Mouse (Mus musculus) neural tube, embryonic 14.5 days (tissue): Measurements from ENCODE around the gene Olfr187. TPM values are rescaled to one million over a fixed set of nuclear protein-coding genes. Genes with fewer than 3 reads are reported as not detected.
"Not testable (repeated sequence)": the region's sequence is repeated elsewhere in the genome, so short reads cannot be mapped to it uniquely, and the experiment has no call there.

Source experiments
- ATAC-seq: fragments of 200-750 bp; cut with Nextera tagmentation; 2 replicates; pipeline ENCODE4 v1.8.0; 2017; ENCODE audit warnings: low read depth, mild to moderate bottlenecking, moderate TSS enrichment, moderate library complexity
- H3K27ac ChIP-seq: fragments of 300-500 bp; sonication (generic); 2 replicates; pipeline ENCODE4 v1.5.1; 2014; ENCODE audit warnings: low read depth, mild to moderate bottlenecking, control low read depth, low read length, moderate library complexity, mixed read lengths
- H3K27me3 ChIP-seq: fragments of 300-500 bp; sonication (generic); 2 replicates; pipeline ENCODE4 v1.6.1; 2014; ENCODE audit warnings: low read length; ENCODE audit not compliant: control insufficient read depth, insufficient read depth
- H3K36me3 ChIP-seq: fragments of 300-500 bp; sonication (generic); 2 replicates; pipeline ENCODE4 v1.6.1; 2014; ENCODE audit warnings: low read length, mixed read lengths; ENCODE audit not compliant: control insufficient read depth, insufficient read depth
- H3K4me1 ChIP-seq: fragments of 300-500 bp; sonication (generic); 2 replicates; pipeline ENCODE4 v1.6.1; 2014; ENCODE audit warnings: low read length; ENCODE audit not compliant: control insufficient read depth, insufficient read depth
- H3K4me2 ChIP-seq: fragments of 300-500 bp; sonication (generic); 2 replicates; pipeline ENCODE4 v1.6.1; 2014; ENCODE audit warnings: mild to moderate bottlenecking, low read depth, low read length, control low read depth
- H3K4me3 ChIP-seq: fragments of 300-500 bp; sonication (generic); 2 replicates; pipeline ENCODE4 v1.5.1; 2014; ENCODE audit warnings: low read depth, low read length, control low read depth, mixed read lengths
- H3K9ac ChIP-seq: fragments of 300-500 bp; sonication (generic); replicated peaks from 2 replicates; pipeline ENCODE4 v1.6.1; 2014; ENCODE audit warnings: low read depth, mild to moderate bottlenecking, control low read depth, low read length, mixed read lengths
- H3K9me3 ChIP-seq: fragments of 300-500 bp; sonication (generic); 2 replicates; pipeline ENCODE4 v1.6.1; 2016; ENCODE audit warnings: low read length; ENCODE audit not compliant: control insufficient read depth
- WGBS: fragments of 180-500 bp; shearing (Covaris S2); extraction: QIAGEN DNeasy Blood & Tissue Kit; methylation state at CpG from one replicate; pipeline ENCODE4 v1.1.7; 2014; 5-methylcytosine and 5-hydroxymethylcytosine counted together
- polyA plus RNA-seq: library from polyadenylated mRNA; unstranded; fragments of >200 nt; fragmentation: Nextera tagmentation; extraction: Ambion mirVana; gene quantifications from 2 replicates; pipeline ENCODE4 v1.2.1, GENCODE M21; 2014

The Olfr187 gene
- polyA plus RNA-seq, result not detected in 2 replicates

- Histone ChIP-seq H3K9ac (no peak within 1 kb of the TSS), H3K27ac (no peak within 1 kb of the TSS), H3K4me1 (no peaks in the 10 kb centered on the region), H3K4me3 (no peak within 1 kb of the TSS), H3K4me2 (no peak within 1 kb of the TSS), H3K27me3 (no peaks in the 10 kb centered on the region), H3K36me3 (no peaks in the 10 kb centered on the region), H3K9me3 (no peaks in the 10 kb centered on the region)
- ATAC-seq, result no peak
- 84% methylated on average over 7 of the region's 7 CpGs for WGBS
These were observed at the start of gene Olfr187 for GRCm38 (mm10) chr16:59039710-59040109. Olfr187 (minus strand) TSS chr16:59039767.

- H3K36me3 ChIP-seq, ATAC-seq, H3K27me3 ChIP-seq, H3K9me3 ChIP-seq, H3K4me3 ChIP-seq, H3K4me2 ChIP-seq, H3K4me1 ChIP-seq, H3K27ac ChIP-seq, H3K9ac ChIP-seq: not testable (repeated sequence)
- WGBS, result 89% methylated on average over 2 of the region's 2 CpGs
These were observed 41.5 kb upstream of the Olfr187 start for GRCm38 (mm10) chr16:59081113-59081512.

GRCm38 (mm10) chr16:59077905-59078304, 38.3 kb upstream of the Olfr187 start, which contains the start of gene Olfr190:
Olfr190 (minus strand) TSS chr16:59078005.
- Histone ChIP-seq H3K36me3 (no peaks in the 10 kb centered on the region), H3K27ac (no peak within 1 kb of the TSS), H3K27me3 (no peaks in the 10 kb centered on the region), H3K4me1 (no peaks in the 10 kb centered on the region), H3K4me2 (no peak within 1 kb of the TSS), H3K4me3 (no peak within 1 kb of the TSS), H3K9me3 (no peaks in the 10 kb centered on the region), H3K9ac (no peak within 1 kb of the TSS)
- ATAC-seq, result no peak
- 92% methylated on average over 5 of the region's 5 CpGs for WGBS

GRCm38 (mm10) chr16:59073520-59073919, 34.0 kb upstream of the Olfr187 start:
- Histone ChIP-seq H3K27ac (no peak overlapping the region), H3K4me3 (no peak overlapping the region), H3K4me2 (no peak overlapping the region), H3K36me3 (no peaks in the 10 kb centered on the region), H3K4me1 (no peaks in the 10 kb centered on the region), H3K9me3 (no peaks in the 10 kb centered on the region), H3K27me3 (no peaks in the 10 kb centered on the region), H3K9ac (no peak overlapping the region)
- no peak for ATAC-seq
- WGBS, result 87% methylated on average over 1 of the region's 1 CpGs

DNA sequence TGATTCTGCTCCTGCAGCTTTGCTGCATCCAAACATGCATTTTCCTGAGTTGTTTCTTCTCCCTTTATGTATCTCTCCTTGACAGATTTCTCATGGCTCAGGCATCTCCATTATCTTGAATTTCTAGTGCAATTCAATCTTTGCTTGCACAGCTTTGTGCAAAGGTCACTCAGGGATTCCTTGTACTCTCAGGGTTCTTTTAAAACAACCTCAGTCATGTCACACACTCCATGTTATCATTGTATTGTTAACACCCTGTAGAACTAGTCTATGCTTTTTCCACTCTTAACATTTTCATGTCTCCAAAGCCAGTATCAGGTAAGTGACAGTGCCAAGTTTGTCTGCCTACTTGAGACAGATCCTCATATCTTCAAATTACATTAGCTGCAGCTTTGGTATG, 32.2 kb upstream of the Olfr187 start:
- H3K4me3 ChIP-seq, result no peak overlapping the region
- H3K4me2 ChIP-seq, result no peak overlapping the region
- no peak overlapping the region for H3K27ac ChIP-seq
- no peaks in the 10 kb centered on the region for H3K4me1 ChIP-seq
- H3K27me3 ChIP-seq, result no peaks in the 10 kb centered on the region
- H3K36me3 ChIP-seq, result no peaks in the 10 kb centered on the region
- no peaks in the 10 kb centered on the region for H3K9me3 ChIP-seq
- H3K9ac ChIP-seq, result no peak overlapping the region
- ATAC-seq, result no peak

DNA sequence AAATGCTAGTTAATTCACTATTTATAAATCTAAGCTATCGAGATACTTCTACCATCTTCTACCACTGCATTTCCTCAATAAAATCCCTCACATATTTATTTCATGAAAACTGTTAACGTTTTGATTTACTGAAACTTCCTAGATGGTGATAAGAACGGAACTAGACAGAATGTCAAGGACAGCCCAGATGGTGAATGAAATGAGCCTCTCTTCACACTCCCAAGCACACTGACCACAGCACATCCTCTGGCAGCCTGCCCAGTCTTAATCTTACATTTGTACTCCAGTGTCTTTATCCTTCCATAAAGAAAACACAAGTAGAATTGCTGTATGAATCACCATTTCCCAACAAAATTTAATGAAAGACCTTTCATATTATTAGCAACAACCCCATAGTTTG, 22.8 kb upstream of the Olfr187 start:
- not testable (repeated sequence) for H3K4me1 ChIP-seq, ATAC-seq, H3K9ac ChIP-seq, H3K27ac ChIP-seq, H3K4me3 ChIP-seq, H3K27me3 ChIP-seq, H3K4me2 ChIP-seq, H3K9me3 ChIP-seq, H3K36me3 ChIP-seq
- 76% methylated on average over 3 of the region's 3 CpGs for WGBS

GRCm38 (mm10) chr16:59049286-59049685, 9.7 kb upstream of the Olfr187 start:
- not testable (repeated sequence) for H3K4me3 ChIP-seq, H3K4me2 ChIP-seq, H3K9me3 ChIP-seq, H3K4me1 ChIP-seq, H3K27me3 ChIP-seq, H3K27ac ChIP-seq, ATAC-seq, H3K9ac ChIP-seq, H3K36me3 ChIP-seq
- 91% methylated on average over 2 of the region's 2 CpGs for WGBS

DNA sequence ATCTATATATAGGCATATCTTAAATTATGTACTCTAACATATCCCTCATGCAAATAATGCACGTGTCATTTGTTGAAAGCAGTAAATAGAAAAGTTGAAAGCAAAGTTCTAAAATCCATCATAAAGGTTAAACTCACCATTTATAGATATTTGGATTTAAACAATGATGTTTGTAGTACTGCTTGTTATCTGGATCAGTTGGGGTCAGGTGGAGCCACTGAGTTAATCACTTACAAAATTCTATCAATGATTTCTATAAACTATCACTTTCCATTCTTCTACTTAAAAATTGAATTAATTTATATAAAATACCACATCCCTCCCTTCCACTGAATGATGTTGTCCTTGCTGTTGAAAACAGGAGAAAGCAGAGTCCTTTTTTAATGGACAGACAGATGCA, 9.3 kb upstream of the Olfr187 start:
- Histone ChIP-seq H3K9ac (no peak overlapping the region), H3K9me3 (no peaks in the 10 kb centered on the region), H3K4me3 (no peak overlapping the region), H3K4me2 (no peak overlapping the region), H3K36me3 (no peaks in the 10 kb centered on the region), H3K27me3 (no peaks in the 10 kb centered on the region), H3K4me1 (no peaks in the 10 kb centered on the region), H3K27ac (no peak overlapping the region)
- no peak for ATAC-seq
- 88% methylated on average over 1 of the region's 1 CpGs for WGBS

- no peaks in the 10 kb centered on the region for H3K4me1 ChIP-seq
- WGBS, result 72% methylated on average over 4 of the region's 4 CpGs
These were observed 8.0 kb upstream of the Olfr187 start for GRCm38 (mm10) chr16:59047579-59047978.

GRCm38 (mm10) chr16:59045835-59046234, 6.3 kb upstream of the Olfr187 start:
- no peaks in the 10 kb centered on the region for H3K27me3 ChIP-seq
- no peaks in the 10 kb centered on the region for H3K9me3 ChIP-seq
- H3K27ac ChIP-seq, result no peak overlapping the region
- no peak overlapping the region for H3K9ac ChIP-seq
- H3K4me2 ChIP-seq, result no peak overlapping the region
- no peaks in the 10 kb centered on the region for H3K4me1 ChIP-seq
- H3K4me3 ChIP-seq, result no peak overlapping the region
- H3K36me3 ChIP-seq, result no peaks in the 10 kb centered on the region
- no peak for ATAC-seq
- WGBS, result 86% methylated on average over 3 of the region's 3 CpGs

More at GRCm38 (mm10) chr16:59047579-59047978, 8.0 kb upstream of the Olfr187 start:
- Histone ChIP-seq H3K27ac (no peak overlapping the region), H3K4me3 (no peak overlapping the region), H3K9ac (no peak overlapping the region), H3K9me3 (no peaks in the 10 kb centered on the region), H3K27me3 (no peaks in the 10 kb centered on the region), H3K4me2 (no peak overlapping the region), H3K36me3 (no peaks in the 10 kb centered on the region)
- ATAC-seq, result no peak
